Comparison of ENCODE assay signal across 14 mouse cellular contexts in genomic region chr12:71578912-71579311, GRCm38 (mm10).
DNase-seq lines count a peak whose midpoint lies in the region; ATAC-seq lines count a peak whose summit lies in the region.
"Had no signal": no experiment of that assay in that cellular context is flagged by ENCODE, and none has a peak within 500 bp of the region (broad histone marks: within the 10 kb centered on the region; RNA-seq: fewer than 3 reads in every experiment).

No protein-coding gene starts in this region.

- whole genome bisulfite sequencing in forebrain, embryonic 12.5 days, result 46% methylated on average over 11 of the region's 11 CpGs
- WGBS in forebrain, embryonic 10.5 days, result 74% methylated on average over 11 of the region's 11 CpGs
- 13% methylated on average over 11 of the region's 11 CpGs for WGBS in hindbrain, embryonic 14.5 days
- WGBS in midbrain, embryonic 14.5 days, result 12% methylated on average over 11 of the region's 11 CpGs

- H3K9ac ChIP-seq in forebrain, embryonic 12.5 days, result no peak overlapping the region
- no peak overlapping the region for H3K9ac ChIP-seq in hindbrain, embryonic 14.5 days
- no peak overlapping the region for H3K9ac ChIP-seq in midbrain, embryonic 14.5 days (replicated peaks; ENCODE audit: low read length)
- H3K9ac ChIP-seq: limb, embryonic 13.5 days had no signal

- ATAC-seq in forebrain, embryonic 12.5 days (ENCODE audit: low FRiP score), result peak; percentile 79
- ATAC-seq in hindbrain, embryonic 14.5 days (ENCODE audit: low FRiP score), result peak; percentile 62; the same call in 1 of the 2 replicates
- ATAC-seq in midbrain, embryonic 14.5 days (ENCODE audit: low FRiP score, low TSS enrichment), result no peak
- ATAC-seq in monocyte, adult 5-6 weeks (replicated peaks; ENCODE audit: insufficient number of reproducible peaks, low FRiP score, low TSS enrichment, poor library complexity, severe bottlenecking), result no peak
- ATAC-seq: intestine, postnatal 0 days; Patski had no signal

- no peak overlapping the region for H3K4me2 ChIP-seq in forebrain, embryonic 12.5 days
- no peak overlapping the region; the same call in 1 of the 2 replicates for H3K4me2 ChIP-seq in hindbrain, embryonic 14.5 days (replicated peaks)
- H3K4me2 ChIP-seq in midbrain, embryonic 14.5 days (ENCODE audit: low read length), result 0 out of 2 replicates have a peak overlapping the region, but pooled peaks have one; percentile 19
- H3K4me2 ChIP-seq: limb, embryonic 13.5 days had no signal

- H3K9me3 ChIP-seq in forebrain, embryonic 12.5 days, result no peaks in the 10 kb centered on the region
- no peaks in the 10 kb centered on the region for H3K9me3 ChIP-seq in forebrain, embryonic 10.5 days
- H3K9me3 ChIP-seq in hindbrain, embryonic 14.5 days (ENCODE audit: control insufficient read depth, low read length), result no peaks in the 10 kb centered on the region
- no peaks in the 10 kb centered on the region for H3K9me3 ChIP-seq in midbrain, embryonic 14.5 days (ENCODE audit: control insufficient read depth, low read length)
- H3K9me3 ChIP-seq: limb, embryonic 13.5 days had no signal

- no peaks in the 10 kb centered on the region for H3K36me3 ChIP-seq in forebrain, embryonic 12.5 days (replicated peaks)
- H3K36me3 ChIP-seq in forebrain, embryonic 10.5 days (replicated peaks), result no peaks in the 10 kb centered on the region
- H3K36me3 ChIP-seq in hindbrain, embryonic 14.5 days (replicated peaks; ENCODE audit: control insufficient read depth, insufficient read depth), result no peaks in the 10 kb centered on the region
- no peaks in the 10 kb centered on the region for H3K36me3 ChIP-seq in midbrain, embryonic 14.5 days (ENCODE audit: control insufficient read depth, insufficient read depth, low read length)
- H3K36me3 ChIP-seq: limb, embryonic 13.5 days had no signal

- peaks cover 22% of the 10 kb centered on the region for H3K4me1 ChIP-seq in forebrain, embryonic 12.5 days
- H3K4me1 ChIP-seq in forebrain, embryonic 10.5 days, result peaks cover 20% of the 10 kb centered on the region
- H3K4me1 ChIP-seq in hindbrain, embryonic 14.5 days (replicated peaks; ENCODE audit: control insufficient read depth, insufficient read depth, low read length), result peaks cover 17% of the 10 kb centered on the region
- H3K4me1 ChIP-seq in midbrain, embryonic 14.5 days (ENCODE audit: control insufficient read depth, insufficient read depth, low read length), result peaks cover 21% of the 10 kb centered on the region

- no peak overlapping the region for H3K4me3 ChIP-seq in forebrain, embryonic 12.5 days (replicated peaks)
- H3K4me3 ChIP-seq in forebrain, embryonic 10.5 days, result no peak overlapping the region
- no peak overlapping the region for H3K4me3 ChIP-seq in hindbrain, embryonic 14.5 days (replicated peaks; ENCODE audit: low read length)
- H3K4me3 ChIP-seq in midbrain, embryonic 14.5 days (replicated peaks; ENCODE audit: low read depth, low read length), result no peak overlapping the region
- H3K4me3 ChIP-seq: erythroblast, embryonic 14.5 days; limb, embryonic 13.5 days had no signal

- H3K27me3 ChIP-seq in forebrain, embryonic 12.5 days, result 0 out of 2 replicates have a peak, but pooled peaks cover 5% of the 10 kb centered on the region
- peaks cover 24% of the 10 kb centered on the region for H3K27me3 ChIP-seq in forebrain, embryonic 10.5 days (ENCODE audit: poor library complexity, severe bottlenecking)
- H3K27me3 ChIP-seq in hindbrain, embryonic 14.5 days (ENCODE audit: control insufficient read depth, insufficient read depth, low read length), result no peaks in the 10 kb centered on the region
- H3K27me3 ChIP-seq in midbrain, embryonic 14.5 days (ENCODE audit: control insufficient read depth, insufficient read depth, low read length), result no peaks in the 10 kb centered on the region
- H3K27me3 ChIP-seq: Patski had no signal

- DNase-seq in forebrain, embryonic 10.5 days (ENCODE audit: extremely low spot score, low spot score), result no peak
- peak; percentile 39 for DNase-seq in adrenal gland, postnatal 10 days
- DNase-seq in hindbrain, embryonic 14.5 days (ENCODE audit: low spot score), result peak; percentile 56
- peak; percentile 66 for DNase-seq in midbrain, embryonic 14.5 days
- no peak for DNase-seq in cerebellum, adult 18-20 months
- DNase-seq in cerebellum, adult 11 months, result no peak
- DNase-seq: B cell, adult 2 months had no signal

- peak overlapping the region; percentile 21; the same call in 1 of the 2 replicates for H3K27ac ChIP-seq in forebrain, embryonic 12.5 days
- no peak overlapping the region for H3K27ac ChIP-seq in forebrain, embryonic 10.5 days
- H3K27ac ChIP-seq in hindbrain, embryonic 14.5 days, result peak overlapping the region; percentile 58
- peak overlapping the region; percentile 55; the same call in 1 of the 2 replicates for H3K27ac ChIP-seq in midbrain, embryonic 14.5 days (replicated peaks; ENCODE audit: low read depth, low read length)
- H3K27ac ChIP-seq: limb, embryonic 13.5 days; macrophage had no signal

Comparison
In these comparisons a context has a peak if more than half of its experiments do, and no peak if none do; other contexts are left out.
1. ATAC-seq: peak in forebrain, embryonic 12.5 days (single experiment) and hindbrain, embryonic 14.5 days (single experiment); none in midbrain, embryonic 14.5 days (single experiment) and monocyte, adult 5-6 weeks (single experiment).
2. DNase-seq: peak in adrenal gland, postnatal 10 days (single experiment), hindbrain, embryonic 14.5 days (single experiment) and midbrain, embryonic 14.5 days (single experiment); none in forebrain, embryonic 10.5 days (single experiment), cerebellum, adult 18-20 months (0 of 2) and cerebellum, adult 11 months (single experiment).